Mouse (Mus musculus) thymus, adult 2 months (tissue): ENCODE results near the gene Clec1a. TPM values are rescaled to one million over a fixed set of nuclear protein-coding genes. Genes with fewer than 3 reads are reported as not detected.

Experiments
- DNase-seq: peaks from one replicate; pipeline ENCODE4 v3.0.0; 2021
- H3K27ac ChIP-seq: fragments of 200-500 bp; 2 replicates; pipeline ENCODE4 v1.5.1; 2012; ENCODE audit warnings: low read length, control low read depth; ENCODE audit not compliant: control insufficient read depth, insufficient read depth
- H3K27me3 ChIP-seq: fragments of 200-500 bp; 2 replicates; pipeline ENCODE4 v1.6.1; 2012; ENCODE audit warnings: mild to moderate bottlenecking, low read length, moderate library complexity, mixed read lengths; ENCODE audit not compliant: control insufficient read depth, insufficient read depth
- H3K36me3 ChIP-seq: fragments of 200-500 bp; 2 replicates; pipeline ENCODE4 v1.6.1; 2012; ENCODE audit warnings: mild to moderate bottlenecking, low read length, moderate library complexity; ENCODE audit not compliant: control insufficient read depth, insufficient read depth
- H3K4me1 ChIP-seq: fragments of 200-500 bp; replicated peaks from 2 replicates; pipeline ENCODE4 v1.6.1; 2012; ENCODE audit warnings: low read length; ENCODE audit not compliant: control insufficient read depth, insufficient read depth
- H3K4me3 ChIP-seq: fragments of 200-500 bp; 2 replicates; pipeline ENCODE4 v1.5.1; 2012; ENCODE audit warnings: mild to moderate bottlenecking, low read length, control low read depth, moderate library complexity; ENCODE audit not compliant: control insufficient read depth, insufficient read depth
- CTCF ChIP-seq: fragments of 200-500 bp; IDR thresholded peaks from 2 replicates; pipeline ENCODE4 v1.5.1; 2012; ENCODE audit warnings: mild to moderate bottlenecking, control low read depth, low read length, moderate library complexity, borderline replicate concordance; ENCODE audit not compliant: control insufficient read depth, poor library complexity, insufficient read depth; ENCODE audit errors: extremely low read depth
- POLR2A ChIP-seq: fragments of 200-500 bp; IDR thresholded peaks from 2 replicates; pipeline ENCODE4 v1.6.1; 2012; ENCODE audit warnings: mild to moderate bottlenecking, low read length, control low read depth, moderate library complexity; ENCODE audit not compliant: control insufficient read depth, poor library complexity, insufficient read depth; ENCODE audit errors: extremely low read depth
- WGBS: fragments of 180-500 bp; shearing (Covaris S2); methylation state at CpG from one replicate; pipeline ENCODE4 v1.1.7; 2018; 5-methylcytosine and 5-hydroxymethylcytosine counted together
- polyA plus RNA-seq: library from polyadenylated mRNA; depleted of rRNA; stranded (reverse); fragments of >200 nt; gene quantifications from 2 replicates; pipeline ENCODE4 v1.2.3, GENCODE M21; 2012; rRNA removed

Clec1a gene
- polyA plus RNA-seq, 1 experiment: 0.65 TPM

DNA sequence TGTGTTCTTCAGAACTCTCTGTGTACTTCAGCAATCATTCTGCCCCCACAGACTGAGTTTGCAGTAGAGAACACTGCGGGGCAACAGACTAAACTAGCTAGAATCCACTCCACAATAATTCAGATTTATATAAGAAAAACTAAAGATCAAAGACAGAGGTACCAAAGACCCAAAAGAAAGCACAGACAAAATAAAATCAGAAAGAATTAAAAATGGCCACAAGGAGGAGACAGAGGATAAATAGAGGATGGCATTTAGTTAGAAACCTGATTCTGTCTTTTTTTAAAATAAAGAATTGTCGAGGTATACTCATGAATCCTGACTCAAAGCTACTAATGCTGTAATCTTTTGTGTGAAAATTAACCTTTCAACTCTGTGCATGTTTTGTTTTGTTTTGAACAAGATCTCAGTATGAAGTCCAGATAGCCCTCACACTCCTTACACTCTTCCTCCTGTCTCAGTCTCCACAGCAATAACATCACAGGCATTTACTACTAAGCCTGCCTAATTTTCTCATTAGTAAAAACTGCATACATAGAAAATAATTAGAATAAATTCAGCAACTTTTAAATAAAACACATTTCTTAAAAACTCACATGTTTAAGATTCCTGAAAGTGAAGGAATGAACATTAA, 58.6 kb downstream of the Clec1a start:
- DNase-seq: no peak
- TF ChIP-seq CTCF (no peak), POLR2A (no peak)
- no peak overlapping the region for H3K27ac ChIP-seq
- no peaks in the 10 kb centered on the region for H3K36me3 ChIP-seq
- no peaks in the 10 kb centered on the region for H3K27me3 ChIP-seq
- no peak overlapping the region for H3K4me3 ChIP-seq
- no peaks in the 10 kb centered on the region for H3K4me1 ChIP-seq
- 28% methylated on average over 2 of the region's 2 CpGs for WGBS

- no peak for DNase-seq
- no peaks in the 10 kb centered on the region for H3K27me3 ChIP-seq
- no peaks in the 10 kb centered on the region for H3K36me3 ChIP-seq
- no peaks in the 10 kb centered on the region for H3K4me1 ChIP-seq
- no peak within 1 kb of the TSS for H3K27ac ChIP-seq
- WGBS: 88% methylated on average over 2 of the region's 2 CpGs
- TF ChIP-seq POLR2A: no peak
- no peak within 1 kb of the TSS for H3K4me3 ChIP-seq
These were observed 66.0 kb downstream of the Clec1a start, which contains the start of gene Clec12b for GRCm38 (mm10) chr6:129385774-129386173. Gene Clec12b, minus strand, starts transcription at chr6:129385874.

- no peaks in the 10 kb centered on the region for H3K36me3 ChIP-seq
- 96% methylated on average over 4 of the region's 4 CpGs for WGBS
- no peaks in the 10 kb centered on the region for H3K4me1 ChIP-seq
- no peaks in the 10 kb centered on the region for H3K27me3 ChIP-seq
- no peak overlapping the region for H3K27ac ChIP-seq
- TF ChIP-seq POLR2A (no peak), CTCF (no peak)
- DNase-seq: no peak
- no peak overlapping the region for H3K4me3 ChIP-seq
These were observed 66.8 kb downstream of the Clec1a start for GRCm38 (mm10) chr6:129385000-129385399.

DNA sequence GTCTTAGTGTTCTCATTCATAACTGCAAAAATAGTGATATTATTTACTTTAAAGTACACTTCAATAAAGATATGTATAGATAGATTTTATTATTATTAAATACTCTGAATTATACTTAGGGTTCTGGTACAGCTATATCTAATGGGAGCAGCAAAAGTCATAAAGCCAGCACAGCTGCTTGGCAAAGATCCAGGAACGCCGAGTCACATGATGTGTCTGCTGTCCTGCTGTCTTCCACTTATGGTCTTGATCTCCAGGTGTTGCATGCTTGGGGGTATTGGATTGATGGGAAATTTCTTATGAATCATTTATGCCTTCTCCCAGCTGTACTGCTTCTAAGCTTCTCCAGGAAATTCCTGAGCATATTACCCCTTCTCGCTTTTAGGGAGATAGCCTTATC, 68.3 kb downstream of the Clec1a start:
- TF ChIP-seq POLR2A (no peak), CTCF (no peak)
- DNase-seq: no peak

GRCm38 (mm10) chr6:129381736-129382135, 70.1 kb downstream of the Clec1a start:
- Histone ChIP-seq H3K4me1 (no peaks in the 10 kb centered on the region), H3K36me3 (no peaks in the 10 kb centered on the region), H3K27me3 (no peaks in the 10 kb centered on the region), H3K27ac (no peak overlapping the region), H3K4me3 (no peak overlapping the region)
- 87% methylated on average over 1 of the region's 1 CpGs for WGBS
- DNase-seq: no peak
- no peak for TF ChIP-seq POLR2A
- no peak for TF ChIP-seq CTCF

More for the DNA sequence above, 68.3 kb downstream of the Clec1a start:
- no peaks in the 10 kb centered on the region for H3K4me1 ChIP-seq
- 77% methylated on average over 3 of the region's 3 CpGs for WGBS
- H3K4me3 ChIP-seq: no peak overlapping the region
- no peaks in the 10 kb centered on the region for H3K27me3 ChIP-seq
- no peaks in the 10 kb centered on the region for H3K36me3 ChIP-seq
- no peak overlapping the region for H3K27ac ChIP-seq

GRCm38 (mm10) chr6:129380454-129380853, 71.3 kb downstream of the Clec1a start:
- Histone ChIP-seq H3K27ac (no peak overlapping the region), H3K27me3 (no peaks in the 10 kb centered on the region), H3K4me1 (no peaks in the 10 kb centered on the region), H3K4me3 (no peak overlapping the region), H3K36me3 (no peaks in the 10 kb centered on the region)
- no peak for TF ChIP-seq CTCF
- TF ChIP-seq POLR2A: no peak
- no peak for DNase-seq
- 88% methylated on average over 4 of the region's 4 CpGs for WGBS

- DNase-seq: no peak
- 3% methylated on average over 2 of the region's 2 CpGs for WGBS
- Histone ChIP-seq H3K27ac (no peak overlapping the region), H3K36me3 (no peaks in the 10 kb centered on the region), H3K4me1 (no peaks in the 10 kb centered on the region; the same call in 1 of the 2 replicates), H3K4me3 (no peak overlapping the region), H3K27me3 (no peaks in the 10 kb centered on the region)
- TF ChIP-seq CTCF (no peak), POLR2A (no peak)
These were observed 76.8 kb downstream of the Clec1a start for GRCm38 (mm10) chr6:129374937-129375471.

Other genes with a start within 250 kb of the Clec1a start
- 18.0 and 22.0 TPM in 2 replicates for gene Cd69, start 176.6 kb downstream of the Clec1a start, polyA plus RNA-seq
- 0.10 and 0.15 TPM in 2 replicates for gene 4922502D21Rik, start 120.2 kb downstream of the Clec1a start, polyA plus RNA-seq
- gene Clec12a, start 109.3 kb downstream of the Clec1a start, polyA plus RNA-seq: 2.8 and 3.6 TPM in 2 replicates
- not detected in 2 replicates for gene Clec12b, start 66.1 kb downstream of the Clec1a start, polyA plus RNA-seq
- 1.3 and 1.4 TPM in 2 replicates for gene Clec1b, start 54.7 kb downstream of the Clec1a start, polyA plus RNA-seq
- gene Clec9a, start 43.1 kb downstream of the Clec1a start, polyA plus RNA-seq: 2.3 and 4.6 TPM in 2 replicates
- gene Olr1, start 55.2 kb upstream of the Clec1a start, polyA plus RNA-seq: 0.13 and 0.19 TPM in 2 replicates
- gene Tmem52b, start 60.6 kb upstream of the Clec1a start, polyA plus RNA-seq: 0.18 TPM in 1 of 2 replicates, not detected in the other
- gene Gabarapl1, start 81.2 kb upstream of the Clec1a start, polyA plus RNA-seq: 24.6 and 29.8 TPM in 2 replicates
- 0.23 and 0.44 TPM in 2 replicates for gene Klre1, start 125.9 kb upstream of the Clec1a start, polyA plus RNA-seq
- 0.60 and 1.1 TPM in 2 replicates for gene Klrd1, start 139.8 kb upstream of the Clec1a start, polyA plus RNA-seq
- 0.55 and 1.1 TPM in 2 replicates for gene Klrk1, start 171.9 kb upstream of the Clec1a start, polyA plus RNA-seq
- 0.40 TPM in 1 of 2 replicates, not detected in the other for gene Klrc3, start 191.3 kb upstream of the Clec1a start, polyA plus RNA-seq
- gene Klrc2, start 208.7 kb upstream of the Clec1a start, polyA plus RNA-seq: 0.42 and 0.65 TPM in 2 replicates
- 0.17 and 0.57 TPM in 2 replicates for gene Klrc1, start 227.0 kb upstream of the Clec1a start, polyA plus RNA-seq